Mouse (Mus musculus) heart, adult 11 months (tissue): ENCODE measurements around the gene Rnf43.

ENCODE experiments used
- DNase-seq: peaks from one replicate; pipeline ENCODE4 v3.0.0; 2022

Rnf43 gene

DNA sequence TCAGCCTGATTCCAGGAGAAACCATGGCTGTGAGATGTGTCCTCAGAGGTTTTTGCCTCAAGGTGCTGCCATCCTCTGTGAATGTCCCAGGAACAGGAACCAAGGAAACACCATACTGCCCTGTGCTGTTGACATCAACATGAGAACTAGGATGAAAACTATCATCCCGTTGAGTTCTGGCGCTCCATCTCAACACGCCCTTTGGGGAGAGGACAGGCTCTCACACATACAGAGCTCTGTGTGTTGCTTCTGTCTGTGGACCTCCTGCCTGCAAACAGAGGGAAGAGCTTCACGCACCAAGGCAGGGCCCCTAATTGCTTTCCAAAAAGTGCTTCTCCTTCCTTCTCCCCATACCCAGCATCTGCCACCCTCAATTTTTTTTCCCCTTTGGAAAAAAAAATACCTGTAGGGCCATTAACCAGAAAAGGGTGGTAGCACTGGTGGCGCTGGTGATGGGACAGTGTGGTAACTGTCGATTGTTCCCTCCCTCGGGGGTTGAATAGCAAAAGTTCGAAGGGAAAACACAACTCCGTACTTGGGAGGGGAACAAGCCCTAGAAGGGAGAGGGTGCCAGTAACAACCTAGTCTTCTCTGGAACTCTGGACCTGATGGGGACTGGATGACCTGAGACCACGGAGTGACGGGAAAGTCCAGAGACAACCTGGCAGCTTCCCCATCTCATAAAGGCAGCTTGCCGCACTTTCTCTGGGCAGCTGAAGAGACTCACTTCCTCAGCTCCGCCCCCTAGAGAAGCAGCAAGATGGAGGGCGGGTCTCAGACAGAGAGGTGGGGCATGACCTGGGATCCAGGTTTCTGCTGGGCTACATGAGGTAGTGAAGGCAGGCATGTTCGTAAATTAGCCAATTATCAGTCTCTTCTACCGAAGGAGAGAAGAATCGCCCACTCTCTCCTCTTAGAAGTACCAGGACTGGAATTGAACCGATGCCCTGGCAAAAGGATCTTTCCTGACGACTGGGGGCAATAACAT lies 85.9 kb downstream of the Rnf43 start:
- DNase-seq = peak; percentile 96

DNA sequence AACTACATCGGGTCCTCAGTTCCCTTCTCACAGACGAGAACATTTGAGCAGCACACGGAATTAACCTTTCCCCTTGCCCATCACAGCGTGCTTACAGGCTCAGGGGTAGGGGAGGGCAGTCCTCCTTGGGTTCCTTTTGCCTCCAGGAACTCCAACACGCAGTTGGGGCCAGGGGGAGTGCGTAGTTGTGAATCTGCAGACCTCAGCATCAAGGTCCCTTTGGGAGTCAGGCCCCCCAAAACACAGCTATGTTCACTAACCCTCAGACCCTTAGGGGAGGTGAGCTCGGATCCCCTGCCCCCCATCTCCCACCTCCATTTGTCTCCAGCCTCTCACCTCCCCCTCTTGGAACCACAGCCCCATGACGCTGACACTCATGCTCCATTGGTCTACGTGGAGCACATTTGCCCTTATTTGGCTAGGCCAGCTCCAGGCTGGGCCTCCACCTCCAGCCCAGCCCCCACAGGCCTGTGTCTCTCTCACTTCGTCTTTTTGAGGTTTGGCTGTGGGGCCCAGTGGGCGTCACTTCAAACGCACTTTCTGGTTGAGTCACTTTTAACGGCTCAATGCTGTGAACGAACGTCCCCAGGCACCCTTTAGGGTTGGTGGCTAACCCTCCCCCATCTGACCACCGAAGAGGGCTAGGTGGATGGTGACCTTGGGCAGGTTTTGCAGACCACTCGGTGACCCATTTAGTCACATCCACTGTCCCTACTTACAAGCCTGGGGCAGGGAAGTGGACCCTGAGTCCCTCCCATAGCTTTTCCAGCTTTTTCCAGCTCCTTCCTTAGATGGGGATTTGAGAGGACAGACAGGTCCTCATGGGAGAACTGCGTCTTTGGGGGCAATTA lies 86.9 kb downstream of the Rnf43 start:
- peak; percentile 98 for DNase-seq

DNA sequence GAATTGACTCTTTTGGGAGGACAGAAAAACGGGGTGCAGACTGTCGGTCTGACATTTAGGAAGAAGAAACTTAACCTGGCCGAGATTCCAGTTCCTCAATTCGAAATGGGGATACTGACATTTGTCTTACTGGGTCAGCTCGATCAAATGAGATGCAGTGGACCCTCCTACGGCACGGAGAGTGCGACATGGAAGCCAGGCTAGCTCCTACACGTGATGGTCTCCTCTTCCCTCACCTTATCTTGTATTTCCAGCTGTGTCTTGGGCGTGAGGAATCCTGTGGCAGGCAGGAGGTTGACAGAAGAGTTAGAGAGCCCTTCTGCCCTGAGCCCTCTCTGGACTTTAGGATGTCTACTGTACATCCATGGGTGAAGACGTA lies 87.5 kb downstream of the Rnf43 start:
- DNase-seq = no peak

DNA sequence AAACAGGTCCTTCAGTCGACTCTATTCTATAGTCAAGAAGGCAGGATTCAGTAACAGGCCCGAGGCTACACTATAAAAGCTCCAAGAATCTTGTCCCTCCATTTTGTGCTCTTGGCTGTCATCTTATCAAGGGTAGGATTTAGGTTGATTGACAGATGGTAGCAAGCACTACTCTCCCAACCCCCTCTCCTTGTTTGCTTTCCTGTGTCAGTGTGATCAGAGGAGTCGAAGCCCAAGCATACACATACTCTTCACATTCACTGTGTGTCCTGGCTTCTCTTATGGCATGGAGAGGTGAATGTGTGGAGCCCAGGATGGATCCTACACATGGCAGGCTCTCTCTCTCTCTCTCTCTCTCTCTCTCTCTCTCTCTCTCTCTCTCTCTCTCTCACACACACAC lies 88.0 kb downstream of the Rnf43 start:
- no peak for DNase-seq

DNA sequence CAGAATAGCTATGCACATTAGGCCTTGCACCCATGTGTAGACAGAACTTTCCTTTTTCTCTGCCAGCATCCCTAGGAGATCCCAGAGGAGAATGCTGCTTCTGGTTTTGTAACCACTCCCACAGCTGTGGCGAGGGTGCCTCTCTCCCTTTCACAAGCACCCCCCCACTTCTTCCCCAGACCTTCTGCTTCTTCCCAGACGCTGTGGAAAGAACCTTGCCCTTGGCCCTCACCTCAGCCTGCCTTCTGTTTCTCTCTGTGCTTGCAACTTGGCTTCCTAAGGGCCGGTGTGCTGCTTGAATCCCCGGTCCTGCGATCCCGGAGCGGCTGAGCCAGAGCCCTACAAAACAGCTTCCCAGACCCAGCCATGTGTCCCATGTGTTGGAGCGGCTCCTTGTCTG lies 88.5 kb downstream of the Rnf43 start:
- no peak for DNase-seq

DNA sequence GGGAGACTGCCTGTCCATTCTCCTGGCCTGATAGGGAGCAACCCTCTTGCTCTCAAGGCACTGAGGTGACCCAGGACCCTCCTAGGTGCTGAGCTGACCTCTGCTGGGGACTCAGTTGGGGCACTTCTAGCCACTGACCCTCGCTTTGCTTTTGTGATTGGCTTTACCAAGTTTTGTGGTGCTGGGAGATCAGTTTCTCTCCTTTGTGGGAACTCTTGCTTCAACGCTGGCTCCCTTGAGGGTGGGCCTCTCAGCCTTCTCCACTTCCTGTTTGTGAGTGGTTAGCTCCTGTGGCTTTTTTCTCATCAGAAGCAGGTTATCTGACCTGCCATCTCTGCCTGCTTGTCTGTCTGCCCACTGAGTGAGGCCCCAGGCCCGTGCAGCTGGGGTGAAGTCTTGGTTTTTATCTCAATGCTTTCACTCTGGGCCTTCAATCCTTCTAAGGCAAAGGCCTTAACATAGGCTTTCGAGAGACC lies 89.0 kb downstream of the Rnf43 start:
- DNase-seq = no peak

DNA sequence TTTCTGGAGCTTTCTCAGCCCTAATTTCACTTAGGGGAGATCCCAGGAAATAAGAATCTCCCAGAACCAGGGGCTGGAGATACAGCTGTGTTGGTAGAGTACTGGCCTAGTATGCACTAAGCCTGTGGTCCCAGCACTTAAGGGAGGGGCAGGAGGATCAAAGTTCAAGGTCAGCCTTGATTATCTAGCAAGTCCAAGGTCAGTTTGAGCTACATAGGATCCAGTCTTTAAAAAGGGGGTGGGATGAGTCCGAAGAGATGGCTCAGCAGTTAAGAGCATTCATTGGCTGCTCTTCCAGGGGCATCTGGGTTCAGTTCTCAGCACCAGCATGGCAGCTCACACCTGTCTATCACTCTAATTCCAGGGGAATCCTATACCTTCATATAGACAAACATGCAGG lies 89.8 kb downstream of the Rnf43 start:
- DNase-seq = no peak

DNA sequence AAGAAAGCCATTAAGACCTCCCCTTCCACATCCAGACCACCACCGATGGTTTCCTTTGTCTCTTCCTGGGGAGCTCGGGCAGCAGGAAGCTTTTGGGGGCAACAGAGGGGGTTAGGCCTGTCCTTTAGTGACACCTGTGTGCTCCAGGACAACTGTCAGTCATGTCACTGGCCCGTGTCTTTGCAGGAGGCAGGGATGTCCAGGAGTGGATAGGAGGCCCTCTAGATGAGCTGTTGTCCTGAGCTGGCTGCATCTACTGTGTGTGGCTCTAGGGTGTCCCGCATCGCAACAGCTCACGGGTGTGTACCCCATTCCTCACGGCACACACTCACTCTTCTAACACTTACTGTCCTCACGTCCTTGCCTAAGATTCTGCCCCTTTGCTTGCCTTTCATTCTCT lies 90.7 kb downstream of the Rnf43 start:
- no peak for DNase-seq

DNA sequence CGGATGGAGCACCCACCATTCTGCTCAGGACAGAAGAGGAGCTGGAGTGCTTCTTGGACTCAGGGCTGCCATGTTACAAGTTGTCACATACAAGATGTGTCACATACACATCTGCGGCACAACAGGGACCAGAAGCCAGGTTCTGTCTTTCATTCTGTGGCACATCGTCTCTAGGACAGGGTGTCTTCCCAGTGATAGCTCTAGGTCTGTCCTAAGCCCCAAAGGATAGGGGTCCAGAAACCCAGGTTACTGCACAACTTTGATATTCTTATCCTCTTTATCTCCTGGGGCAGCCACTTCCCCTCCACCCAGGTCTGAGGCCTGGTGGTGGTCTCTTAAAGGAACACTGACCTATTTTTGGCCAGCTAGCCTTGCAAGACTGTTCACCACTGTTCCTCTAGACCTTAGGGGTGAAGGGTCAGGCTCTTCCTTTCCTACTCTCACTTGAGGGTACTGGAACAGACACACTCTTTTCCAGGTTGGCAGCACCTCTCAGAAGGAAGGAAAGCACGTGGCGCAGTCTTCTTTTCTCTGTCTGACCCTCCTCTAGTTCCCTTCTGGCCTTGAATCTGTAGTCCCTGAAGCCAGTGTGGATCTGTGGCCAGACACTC lies 91.5 kb downstream of the Rnf43 start:
- no peak for DNase-seq

DNA sequence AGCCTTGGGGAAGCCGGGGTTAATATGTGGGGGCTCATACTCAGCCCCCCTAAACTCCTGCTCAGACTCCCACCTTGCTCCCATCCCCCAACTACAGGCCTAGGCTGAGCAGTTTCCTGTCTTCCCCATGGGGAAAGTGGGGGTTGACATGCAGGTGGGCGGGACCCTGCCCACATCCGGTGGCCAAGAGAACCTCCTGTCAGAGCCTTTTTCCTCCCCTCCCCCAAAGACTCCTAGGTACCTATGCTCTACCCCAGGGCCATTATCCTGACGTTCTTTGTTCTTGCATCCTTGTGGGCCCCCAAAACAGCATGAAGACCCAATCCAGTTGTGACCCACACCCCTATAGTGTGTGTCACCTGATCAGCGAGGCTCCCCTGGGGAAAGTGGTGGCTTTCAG lies 92.1 kb downstream of the Rnf43 start:
- DNase-seq = peak; percentile 93

DNA sequence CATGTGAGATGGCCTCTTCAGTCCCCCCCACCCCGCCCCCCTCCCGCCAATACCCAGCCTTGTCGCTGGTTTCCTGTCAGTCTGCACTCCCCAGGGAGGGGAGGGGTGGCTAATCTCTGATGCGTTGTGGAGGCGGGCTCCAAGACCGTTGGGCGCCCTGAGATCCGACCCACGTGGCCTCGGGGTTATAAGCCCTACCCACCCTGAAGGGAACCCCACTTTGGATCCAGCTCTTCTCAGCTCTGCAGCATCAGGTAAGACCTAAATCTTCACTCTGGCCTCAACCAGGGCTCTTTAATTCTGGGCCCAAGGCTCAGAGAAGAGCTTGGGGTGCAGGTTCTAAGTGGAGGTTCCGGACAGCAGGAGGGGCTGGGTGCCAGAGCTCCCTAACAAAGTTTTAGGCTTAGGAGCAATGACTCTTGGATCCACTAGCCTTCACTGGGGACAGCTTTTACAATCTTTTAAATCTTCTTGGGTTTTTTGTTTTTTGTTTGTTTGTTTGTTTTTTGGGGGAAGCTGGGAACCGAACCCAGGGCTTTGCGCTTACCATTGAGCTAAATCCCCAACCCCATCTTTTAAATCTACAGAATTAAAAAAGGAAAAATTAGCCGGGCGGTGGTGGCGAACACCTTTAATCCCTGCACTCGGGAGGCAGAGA lies 93.0 kb downstream of the Rnf43 start:
- peak; percentile 99 for DNase-seq

DNA sequence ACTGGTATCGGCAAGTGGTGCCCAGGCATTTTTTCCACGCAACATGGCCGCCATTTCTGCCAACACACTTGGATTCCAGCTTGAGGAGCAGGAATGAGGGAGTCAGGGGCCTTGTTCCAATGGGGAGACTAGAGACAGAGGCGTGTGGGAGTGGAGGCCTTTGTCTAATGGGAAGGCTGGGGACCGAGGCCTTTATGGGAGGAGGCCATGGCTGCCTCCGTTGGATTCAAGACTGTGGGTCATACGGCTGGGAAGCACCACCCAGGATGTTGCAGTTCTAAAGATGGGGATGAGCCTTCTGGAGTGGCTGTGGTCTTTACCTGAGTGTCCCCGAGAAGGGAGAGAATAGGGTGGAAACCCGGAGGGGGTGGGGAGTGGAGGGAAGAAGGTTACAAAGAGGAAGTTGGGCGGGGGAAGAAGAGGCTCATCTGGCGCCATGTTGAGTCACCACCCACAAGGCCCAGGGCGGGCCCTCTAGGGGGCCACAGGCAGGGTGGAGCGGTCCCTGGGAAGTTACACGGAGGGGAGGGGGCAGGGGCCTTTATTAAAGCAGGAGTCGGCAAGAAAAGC lies 93.8 kb downstream of the Rnf43 start:
- DNase-seq = peak; percentile 98

DNA sequence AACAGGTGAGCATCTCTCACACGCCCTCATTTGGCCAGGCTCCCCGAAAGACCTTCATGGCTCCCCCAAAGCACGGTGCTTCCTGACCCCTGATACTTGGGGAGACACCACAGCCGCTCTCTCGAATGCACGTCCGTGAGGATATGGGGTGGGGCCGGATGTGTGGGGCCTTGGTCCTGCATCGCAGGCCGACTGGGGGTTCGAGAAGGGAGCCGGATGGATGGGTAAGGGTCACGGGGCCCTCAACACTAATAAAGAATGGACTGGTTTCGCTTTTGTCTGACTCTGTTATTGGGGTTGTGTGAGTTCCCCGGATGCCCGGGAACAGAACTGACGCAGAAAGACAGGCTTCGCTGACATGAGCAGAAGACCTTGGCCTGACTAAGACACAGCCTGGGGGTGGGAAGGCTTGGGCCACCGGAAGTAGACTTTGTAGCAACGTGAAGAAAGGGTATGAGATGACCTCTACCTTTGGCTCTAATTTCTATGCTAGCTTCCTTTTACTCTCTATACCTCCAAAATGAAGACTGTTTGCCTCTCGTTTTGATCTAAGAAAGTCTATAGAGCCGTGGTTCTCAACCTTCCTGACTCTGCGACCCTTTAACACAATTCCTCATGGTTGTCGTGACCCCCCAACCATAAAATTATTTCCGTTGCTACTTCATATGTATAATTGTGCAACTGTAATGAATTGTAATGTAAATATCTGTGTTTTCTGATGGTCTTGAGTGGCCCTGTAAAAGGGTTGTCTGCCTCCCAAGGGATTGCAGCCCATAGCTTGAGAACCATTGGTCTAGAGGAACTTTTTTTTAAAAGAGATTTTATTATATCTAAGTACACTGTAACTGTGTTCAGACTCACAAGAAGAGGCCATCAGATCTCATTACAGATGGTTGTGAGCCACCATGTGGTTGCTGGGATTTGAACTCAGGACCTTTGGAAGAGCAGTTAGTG lies 94.8 kb downstream of the Rnf43 start:
- DNase-seq = peak; percentile 93

DNA sequence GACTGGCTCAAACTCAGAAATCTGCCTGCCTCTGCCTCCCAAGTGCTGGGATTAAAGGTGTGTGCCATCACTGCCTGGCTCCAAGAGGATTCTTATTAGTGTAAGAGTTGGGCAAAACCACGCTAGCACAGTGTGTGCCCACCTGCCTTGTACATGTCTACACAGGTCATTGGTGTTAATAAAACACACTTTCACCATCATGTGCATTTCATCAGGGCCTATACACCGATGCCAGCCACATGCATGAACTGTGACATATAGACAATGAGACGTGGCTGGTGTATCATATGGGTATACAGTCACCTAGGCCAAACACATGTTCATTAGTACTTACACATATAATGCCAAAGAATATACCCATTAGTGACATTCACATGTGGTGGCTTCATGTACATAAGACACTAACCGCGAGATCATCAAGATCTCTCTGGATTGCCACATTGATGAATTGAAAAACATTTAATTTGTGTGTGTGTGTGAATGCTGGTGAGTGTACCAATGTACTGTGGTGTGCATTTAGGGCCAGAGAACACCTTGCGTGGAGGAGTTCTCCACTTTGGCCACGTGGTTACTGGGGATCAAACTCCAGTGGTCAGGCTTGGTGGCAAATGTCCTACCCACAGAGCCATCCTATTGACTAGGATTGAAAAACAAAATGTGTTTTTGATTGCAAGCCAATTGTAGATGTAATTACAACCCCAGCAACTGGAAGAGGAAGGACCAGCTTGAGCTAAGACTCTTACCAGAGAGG lies 95.8 kb downstream of the Rnf43 start:
- no peak for DNase-seq

DNA sequence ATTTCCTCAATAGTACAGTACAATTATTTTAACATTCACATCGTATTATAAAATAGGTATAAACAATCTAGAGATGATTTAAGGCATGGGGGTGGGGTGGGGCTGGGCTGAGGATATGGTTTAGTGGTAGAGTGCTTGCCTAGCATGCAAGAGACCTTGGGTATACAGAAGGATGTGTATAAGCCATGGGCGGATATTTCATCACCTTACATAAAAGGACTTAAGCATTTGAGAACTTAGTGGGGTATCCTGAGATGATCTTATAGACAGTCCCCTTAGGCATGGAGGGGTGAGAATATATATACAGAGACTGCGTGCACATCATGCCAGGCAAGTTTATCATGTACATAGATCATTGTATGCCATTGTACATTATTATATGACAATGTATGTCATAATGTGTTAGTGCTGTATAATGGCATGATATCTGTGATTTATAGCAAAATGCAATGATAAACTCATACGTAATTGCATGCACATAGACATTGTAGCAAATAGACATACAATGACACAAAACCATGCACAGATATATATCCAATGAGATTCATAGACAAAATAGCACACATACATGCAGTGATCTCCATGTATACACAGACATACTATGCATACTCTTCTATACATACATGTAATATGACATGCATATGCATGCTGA lies 96.6 kb downstream of the Rnf43 start:
- DNase-seq = no peak

DNA sequence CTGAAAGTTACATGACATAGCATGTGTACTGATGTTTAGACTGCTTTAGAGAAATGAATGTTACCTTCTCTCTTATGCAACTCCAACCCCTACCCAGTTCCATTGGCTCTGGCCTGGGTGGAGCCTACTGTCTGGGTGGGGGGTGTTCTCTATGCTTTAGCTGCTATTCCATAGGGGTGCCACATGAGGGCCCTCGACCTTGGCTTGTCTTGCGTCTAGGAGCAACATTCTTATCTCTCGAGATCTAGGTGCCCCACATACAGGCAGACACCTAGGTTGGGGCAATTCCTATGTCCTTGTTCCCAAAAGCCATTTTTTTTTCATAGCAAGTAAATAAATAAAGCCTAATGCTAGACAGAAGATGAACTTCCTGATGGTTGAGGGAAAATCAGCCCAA lies 97.1 kb downstream of the Rnf43 start:
- DNase-seq = no peak

DNA sequence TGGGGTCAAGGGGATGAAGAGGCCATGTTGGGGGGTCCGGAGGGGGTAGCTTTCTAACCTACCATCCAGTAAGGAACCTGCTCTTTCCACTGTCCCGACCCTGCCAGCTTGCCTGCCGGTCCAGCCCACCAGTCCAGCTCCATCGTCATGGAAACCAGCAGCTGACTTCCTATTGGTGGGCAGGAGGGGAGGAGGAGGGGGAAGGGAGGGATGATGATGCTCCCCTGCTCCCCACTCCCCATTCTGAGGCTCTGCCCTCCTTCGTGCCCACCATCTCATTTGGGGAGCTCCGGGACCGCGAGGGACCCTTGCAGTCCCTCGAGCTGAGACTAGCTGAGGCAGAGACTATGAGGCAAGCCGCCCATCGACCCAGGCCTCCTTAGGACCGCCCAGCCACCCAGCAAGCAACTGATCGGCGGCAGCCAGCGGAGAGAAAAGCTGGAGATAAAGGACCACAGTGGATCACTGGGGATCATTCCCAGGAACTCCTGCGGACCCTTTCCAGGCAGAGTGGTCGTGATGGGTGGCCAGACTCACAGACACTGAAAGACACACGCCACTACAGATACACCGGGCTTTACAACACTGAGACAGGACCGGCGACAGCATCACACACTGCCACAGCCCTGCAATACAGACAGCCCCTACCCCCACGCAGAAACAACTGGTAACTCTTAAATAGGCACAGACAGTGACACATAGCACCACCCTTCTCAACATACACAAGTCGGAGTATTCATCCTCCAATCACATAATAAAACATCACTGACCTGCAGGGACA lies 98.0 kb downstream of the Rnf43 start, which contains the start of gene Tspoap1:
Tspoap1 (plus strand) TSS at position 241 of the 781 bp plus-strand sequence.
- no peak for DNase-seq

DNA sequence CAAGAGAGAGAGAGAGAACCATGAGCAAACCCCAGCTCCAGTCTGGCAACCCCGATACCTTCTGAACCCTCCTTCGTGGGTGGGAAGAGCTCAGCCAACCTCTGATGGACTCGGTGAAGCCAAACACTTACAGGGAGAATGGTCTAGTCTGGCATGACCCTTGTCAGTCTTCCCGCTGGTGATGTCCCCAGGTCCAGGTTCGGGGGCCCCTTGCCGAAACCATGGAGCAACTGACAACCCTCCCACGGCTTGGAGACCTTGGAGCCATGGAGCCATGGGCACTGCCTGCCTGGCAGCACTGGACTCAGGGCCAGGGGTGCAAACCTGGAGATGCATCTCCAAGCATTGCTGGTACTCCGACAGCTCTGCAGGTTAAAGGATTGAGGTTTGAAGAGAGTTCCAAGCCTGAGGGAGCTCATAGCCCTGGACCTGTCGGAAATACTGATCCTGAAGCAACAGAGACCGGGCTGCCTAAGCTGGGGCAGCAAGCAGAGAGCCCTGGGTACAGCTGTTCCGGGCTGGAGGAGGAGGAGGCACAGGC lies 98.7 kb downstream of the Rnf43 start:
- no peak for DNase-seq
